Mouse (Mus musculus) cerebellum, postnatal 25 days (tissue): Measurements from ENCODE around the gene Serpinb6b.
"Not testable (repeated sequence)": the region's sequence is repeated elsewhere in the genome, so short reads cannot be mapped to it uniquely, and the experiment has no call there.

Experiments
- DNase-seq, 2 experiments: peaks; one replicate each; pipeline ENCODE4 v3.0.0; 2021; ENCODE audit warnings: mixed read lengths in 2 of 2

Serpinb6b gene

DNA sequence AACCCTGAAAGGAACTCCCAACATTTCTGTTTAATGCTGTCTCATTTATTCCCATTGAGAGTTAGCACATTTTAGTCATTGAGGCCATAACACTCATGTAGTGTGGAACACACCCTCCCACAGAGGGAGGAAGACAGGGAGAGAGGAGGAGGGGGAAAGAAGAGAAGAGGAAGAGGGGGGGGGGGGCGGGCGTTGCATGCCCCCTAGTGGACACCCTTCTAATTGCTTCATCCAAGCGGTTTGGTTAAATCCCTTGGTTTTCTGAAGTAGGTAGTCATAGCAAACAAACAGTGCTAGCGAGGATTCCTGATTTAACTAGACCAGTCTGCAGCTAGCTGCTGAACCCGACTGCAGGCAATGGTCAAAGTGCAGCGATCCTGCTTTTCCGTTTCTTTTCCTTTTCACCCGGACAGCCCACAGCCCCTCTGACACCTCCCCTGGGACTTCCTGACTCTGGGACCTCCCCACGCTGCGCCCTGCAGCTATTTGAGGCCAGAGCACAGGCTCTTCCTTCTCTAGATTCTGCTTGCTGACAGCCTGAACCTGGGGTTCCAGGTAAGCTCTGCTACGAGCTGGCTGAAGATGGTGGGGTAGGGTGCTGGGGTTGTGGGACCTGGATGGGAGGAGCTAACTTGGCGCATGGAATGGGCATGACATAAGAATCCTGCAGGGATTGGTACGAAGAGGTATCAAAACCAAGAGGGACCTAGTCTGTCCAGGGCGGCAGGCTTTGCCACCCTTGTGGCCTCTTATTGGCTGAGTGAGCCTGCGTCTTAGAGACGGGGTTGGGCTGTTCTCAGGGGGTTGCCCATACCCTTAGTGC is at the start of gene Serpinb6b:
TSS of gene Serpinb6b (plus strand) at position 221 of the 823 bp plus-strand sequence.
- peak in 1 of 2 experiments; percentile 3 for DNase-seq

DNA sequence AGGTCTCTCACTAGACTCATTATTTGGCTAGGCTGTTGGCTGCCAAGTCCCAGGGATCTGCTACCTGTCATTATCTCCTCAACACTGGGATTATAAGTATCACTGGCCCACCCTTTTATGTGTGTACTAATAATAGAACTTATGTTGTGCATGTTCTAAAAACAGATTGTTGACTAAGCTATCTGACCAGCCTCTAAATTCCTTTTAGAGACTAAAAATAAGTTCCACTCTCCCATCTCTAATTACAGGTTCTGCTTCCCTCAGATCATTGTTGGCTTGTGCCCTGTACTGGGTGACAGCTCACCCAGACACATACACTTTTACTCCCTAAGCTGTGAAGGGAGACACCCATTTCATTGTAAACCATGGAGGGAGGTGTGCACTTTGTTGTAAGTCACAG is 42.4 kb upstream of the Serpinb6b start:
- no peak for DNase-seq

DNA sequence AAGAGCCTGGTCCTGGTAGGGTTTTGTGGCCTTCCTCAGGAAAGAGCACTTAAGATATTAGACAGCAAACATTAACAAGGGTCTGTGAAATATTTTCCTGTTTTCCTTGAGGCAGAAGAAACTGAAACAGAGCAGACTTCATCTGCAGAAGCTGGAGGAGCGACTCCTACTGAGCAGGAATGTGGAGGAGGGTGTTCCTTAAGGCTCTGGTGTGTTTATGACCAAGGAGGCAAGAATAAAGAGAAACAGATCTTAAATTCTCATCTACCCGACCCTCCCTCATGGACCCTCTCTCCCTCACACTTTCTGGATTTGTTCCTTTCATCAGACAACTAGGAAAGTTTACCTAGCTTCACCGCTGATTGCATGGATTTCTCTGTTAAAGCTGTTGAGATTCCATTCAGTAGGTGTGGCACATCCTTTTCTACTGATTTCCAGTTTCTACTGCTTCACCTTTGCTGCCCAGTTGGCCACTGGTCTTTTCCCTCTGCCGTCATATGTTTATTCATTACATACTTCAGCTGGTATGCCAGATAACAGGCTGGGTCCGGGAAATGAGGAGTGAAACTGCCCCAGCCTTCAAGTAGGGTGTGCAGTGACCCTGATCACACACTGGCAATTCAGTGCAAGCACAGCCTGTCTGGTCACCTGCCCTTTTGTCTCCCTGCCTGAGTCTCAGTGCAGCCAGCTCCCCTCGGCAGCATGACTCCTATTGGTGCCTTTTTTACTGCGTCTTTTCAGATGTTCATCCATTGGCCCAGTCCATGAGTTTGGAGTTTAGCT is 40.2 kb upstream of the Serpinb6b start:
- no peak for DNase-seq

DNA sequence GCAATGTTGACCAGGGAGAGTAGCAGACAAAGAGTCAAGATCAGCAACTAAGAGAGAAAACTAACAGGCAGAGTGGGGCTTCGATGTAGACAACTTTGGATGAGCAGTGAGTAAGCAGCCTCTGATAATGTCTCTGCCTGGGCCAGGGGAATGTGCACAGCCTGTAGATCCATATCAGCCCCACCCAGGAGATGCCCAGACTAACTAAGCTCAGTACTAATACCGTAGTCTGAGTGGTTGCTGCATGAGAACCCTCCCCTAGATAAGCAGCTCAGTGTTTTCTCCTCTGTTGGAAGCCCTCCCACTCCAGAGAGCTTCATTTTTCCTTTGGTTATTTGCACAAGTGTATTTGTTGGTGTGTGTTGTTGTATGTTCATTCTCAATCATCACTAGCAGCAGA is 38.3 kb upstream of the Serpinb6b start:
- DNase-seq: no peak

DNA sequence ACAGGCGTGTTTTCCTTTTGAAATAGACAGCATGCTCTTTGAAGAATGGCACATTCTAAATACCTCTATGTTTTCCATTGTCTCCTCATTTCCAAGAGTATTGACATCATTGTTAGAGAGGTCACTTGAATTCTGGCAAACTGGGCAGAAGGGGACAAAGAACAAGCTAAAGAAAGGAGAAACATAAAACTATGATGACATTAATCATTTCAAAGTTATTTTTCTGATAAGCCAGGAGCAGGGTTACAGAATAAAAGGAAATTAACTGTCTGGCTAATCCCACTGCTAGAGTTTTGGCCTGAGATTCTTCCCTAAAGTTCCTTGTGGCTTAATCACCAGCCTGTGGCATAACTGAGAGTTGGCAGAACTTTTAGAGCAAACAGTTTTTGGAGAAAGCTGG is 37.8 kb upstream of the Serpinb6b start:
- no peak for DNase-seq

DNA sequence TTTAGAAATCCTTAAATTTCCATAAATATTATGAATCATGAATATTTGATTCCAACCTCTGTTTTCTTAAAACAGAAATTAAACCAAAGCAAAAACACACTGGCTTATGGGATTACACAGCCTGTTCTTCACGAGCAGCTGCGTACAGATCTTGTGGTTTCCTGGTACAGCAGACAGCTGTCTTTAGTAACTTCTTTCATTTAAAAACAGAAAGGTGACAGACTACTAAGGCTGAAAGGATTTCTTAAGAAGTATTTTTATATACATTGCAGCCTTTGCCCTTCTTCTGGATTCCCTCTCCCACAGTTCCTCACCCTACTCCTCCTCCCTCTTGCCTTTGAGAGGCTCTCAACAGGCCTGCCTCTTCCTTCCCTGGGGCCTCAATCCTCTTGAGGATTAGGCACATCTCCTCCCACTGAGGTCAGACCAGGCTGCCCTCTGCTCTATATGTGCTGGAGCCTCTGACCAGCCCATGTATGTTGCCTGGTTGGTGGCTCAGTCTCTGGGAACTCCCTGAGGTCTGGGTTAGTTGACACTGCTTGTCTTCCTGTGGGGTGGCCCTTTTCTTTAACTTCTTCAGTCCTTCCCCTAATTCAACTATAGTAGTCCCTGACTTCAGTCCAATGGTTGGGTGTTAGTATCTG is 35.8 kb upstream of the Serpinb6b start:
- DNase-seq: no peak

DNA sequence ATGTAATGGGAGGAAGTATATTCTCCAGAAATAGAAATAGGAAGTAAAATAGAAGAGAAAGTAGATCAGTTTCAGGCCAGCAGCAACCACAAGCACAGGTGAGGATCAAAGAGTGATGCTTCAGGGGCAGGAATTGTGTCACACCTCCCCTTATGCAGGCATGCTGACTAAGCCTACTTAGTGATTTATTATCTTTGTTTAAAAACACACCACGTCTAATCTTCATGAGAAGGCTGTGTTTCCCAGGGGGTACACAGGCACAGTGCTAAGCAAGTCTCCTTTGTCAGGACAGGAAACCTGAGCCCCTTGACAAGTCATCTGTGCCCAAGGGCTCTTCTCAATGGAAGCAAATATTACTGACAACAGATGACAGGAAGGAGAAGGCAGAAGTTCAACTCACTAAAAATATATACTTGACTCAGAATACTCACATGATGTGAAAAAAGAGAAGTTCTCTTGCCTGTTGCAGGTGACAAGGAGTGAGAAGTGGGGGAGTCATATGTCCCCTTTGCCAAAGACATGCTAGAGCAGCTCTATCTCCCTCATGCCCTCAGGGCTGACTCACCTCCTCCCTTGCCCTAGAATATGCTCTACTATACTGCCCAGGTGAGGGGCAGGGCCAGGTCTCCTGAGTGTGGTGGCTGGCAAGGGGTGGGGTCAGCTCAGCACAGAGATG is 30.2 kb upstream of the Serpinb6b start:
- DNase-seq: no peak

DNA sequence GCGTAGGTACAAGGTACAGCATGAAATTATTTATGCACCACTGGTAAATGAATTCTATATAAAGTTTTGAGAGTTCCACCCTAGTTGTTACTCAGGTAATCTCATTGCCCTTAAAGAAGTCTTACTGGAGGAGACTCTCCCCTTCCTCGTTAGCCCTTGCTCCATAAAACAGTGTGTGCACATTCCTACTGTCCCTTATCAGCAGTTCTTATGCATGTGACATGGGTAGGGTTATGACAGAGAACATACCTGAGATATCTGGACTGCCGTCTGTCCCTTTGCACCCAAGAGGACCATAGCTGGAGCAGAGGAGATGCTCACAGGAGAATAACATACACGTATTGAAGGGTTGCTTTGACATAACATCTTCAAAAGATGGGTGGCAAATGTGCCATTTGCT is 26.7 kb upstream of the Serpinb6b start:
- not testable (repeated sequence) for DNase-seq

DNA sequence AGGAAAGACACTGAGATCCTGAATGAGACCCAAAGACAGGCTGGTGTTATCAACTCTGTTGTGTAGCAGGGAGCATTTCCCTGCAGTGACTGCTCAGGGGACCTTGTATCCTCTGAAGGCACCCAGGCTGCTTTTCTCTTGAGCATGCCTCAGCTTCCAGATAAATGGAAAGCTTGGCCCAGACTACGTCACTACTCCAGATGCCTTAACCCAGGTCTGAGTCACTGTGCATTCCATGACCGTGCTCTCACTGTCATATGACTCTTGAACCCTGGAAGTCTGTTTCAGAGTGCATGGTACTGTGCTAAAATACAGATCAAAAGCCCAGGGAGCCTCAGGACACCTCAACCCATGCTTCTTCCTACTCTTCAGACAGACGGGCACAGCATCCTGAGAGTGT is 25.8 kb upstream of the Serpinb6b start:
- DNase-seq: not testable (repeated sequence)

DNA sequence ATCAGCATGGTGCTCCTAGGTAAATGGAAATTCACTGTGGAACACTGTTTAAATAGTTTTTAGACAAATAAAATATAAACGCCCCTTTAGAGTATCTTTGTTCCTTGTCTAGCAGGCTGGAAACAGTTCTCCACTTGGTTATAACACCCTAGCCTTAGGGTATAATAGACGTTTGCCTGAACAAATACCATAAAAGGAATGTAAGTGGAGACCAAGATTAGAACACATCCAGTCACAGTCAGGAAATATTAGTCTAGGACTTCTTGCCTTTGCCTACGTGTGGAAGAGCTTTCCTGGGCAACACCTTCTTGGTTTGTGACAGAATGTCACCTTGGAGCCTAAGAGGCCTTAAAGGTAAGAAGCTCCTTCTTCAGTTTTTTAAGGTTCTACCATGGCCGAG is 8.5 kb upstream of the Serpinb6b start:
- no peak for DNase-seq

DNA sequence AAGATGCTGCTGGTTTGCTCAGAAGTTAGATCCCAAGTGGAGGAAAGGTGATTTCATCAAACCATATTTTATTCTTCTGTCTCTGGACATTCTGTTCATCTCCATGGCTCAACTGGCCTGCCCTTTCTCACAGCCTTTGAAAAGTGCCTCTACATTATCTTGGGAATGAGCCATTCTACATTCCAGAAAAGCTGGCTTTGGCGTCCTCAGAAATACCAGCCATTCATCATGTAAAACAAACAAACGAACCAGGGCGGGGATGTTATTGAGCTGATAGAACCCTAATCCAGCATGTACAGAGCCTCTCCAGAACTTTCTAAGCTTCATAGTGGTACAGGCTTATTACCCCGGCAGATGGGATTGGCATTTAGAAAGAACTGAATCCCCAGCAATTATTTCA is 7.1 kb upstream of the Serpinb6b start:
- DNase-seq: no peak

DNA sequence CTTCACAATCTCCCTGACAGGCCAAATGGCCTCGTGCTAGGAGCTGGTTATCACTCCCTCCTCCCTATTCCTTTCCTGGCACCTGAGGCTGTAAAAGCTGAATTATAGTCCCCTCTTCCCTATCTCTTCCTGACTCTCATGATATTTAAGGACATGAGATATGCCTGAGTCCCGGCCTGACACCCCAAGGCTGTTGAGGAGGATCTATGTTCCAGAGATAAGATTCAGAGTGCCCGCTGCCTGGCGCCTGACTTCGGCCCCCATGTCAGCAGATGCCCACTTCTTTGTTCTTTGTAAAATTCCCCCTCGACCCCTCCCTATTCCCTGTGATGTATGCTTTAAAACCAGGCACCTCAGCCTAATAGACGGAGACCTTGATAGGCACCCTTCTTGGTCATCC is 6.5 kb upstream of the Serpinb6b start:
- DNase-seq: not testable (repeated sequence)

DNA sequence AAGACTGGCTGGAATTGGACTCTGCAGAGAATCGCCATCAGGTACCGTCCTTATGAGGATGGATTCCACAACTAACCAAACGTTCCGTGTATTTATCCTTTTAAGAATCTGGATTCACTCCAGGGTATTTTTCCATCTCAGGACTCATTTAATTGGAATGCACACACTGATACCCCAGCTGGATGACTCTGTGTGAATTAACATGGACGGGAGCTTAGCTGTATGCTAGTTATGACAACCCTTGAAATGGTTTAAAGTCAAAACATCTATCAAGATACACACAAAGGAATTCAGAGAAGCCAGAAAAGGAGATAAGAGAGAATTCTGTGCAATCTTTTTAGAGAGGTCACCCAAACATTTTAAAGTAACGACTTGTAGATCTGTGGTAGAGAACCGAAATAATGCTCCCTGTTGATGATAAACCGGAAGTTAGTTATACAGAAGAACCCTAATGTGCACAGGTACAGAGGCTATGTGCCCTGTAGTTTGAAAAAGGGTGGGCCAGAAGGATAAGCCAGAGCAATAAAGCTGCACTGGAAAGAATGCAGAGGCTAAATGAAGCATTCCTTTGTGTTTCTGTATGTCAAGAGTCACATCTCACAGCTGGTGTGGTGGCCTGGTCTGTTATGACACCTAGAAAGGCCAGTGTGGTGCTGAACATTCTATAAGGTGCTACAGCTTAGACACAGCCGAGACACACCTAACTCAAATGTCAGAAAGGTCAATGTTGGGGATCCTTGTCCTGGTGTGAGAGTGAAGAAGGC is 837 bp upstream of the Serpinb6b start:
- no peak for DNase-seq

DNA sequence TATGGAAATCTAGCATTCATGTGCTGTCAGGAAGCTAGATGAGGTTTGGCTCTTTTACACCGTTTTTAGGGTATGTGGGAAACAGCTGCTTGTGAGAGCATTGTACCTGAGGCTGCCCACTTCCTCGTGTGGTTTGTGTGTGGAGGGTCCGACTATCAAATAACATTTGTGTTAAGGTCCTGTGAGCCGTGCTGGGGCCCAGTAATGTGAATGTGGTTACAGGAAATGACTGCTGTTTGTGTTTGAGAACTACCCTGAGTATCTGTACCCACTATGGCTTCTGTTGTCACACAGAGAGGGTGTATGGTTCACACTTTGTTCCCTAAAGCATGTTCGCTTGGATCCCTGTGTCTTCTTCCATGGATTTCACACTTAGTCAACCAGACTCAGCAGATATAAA is 1.1 kb downstream of the Serpinb6b start:
- no peak for DNase-seq

DNA sequence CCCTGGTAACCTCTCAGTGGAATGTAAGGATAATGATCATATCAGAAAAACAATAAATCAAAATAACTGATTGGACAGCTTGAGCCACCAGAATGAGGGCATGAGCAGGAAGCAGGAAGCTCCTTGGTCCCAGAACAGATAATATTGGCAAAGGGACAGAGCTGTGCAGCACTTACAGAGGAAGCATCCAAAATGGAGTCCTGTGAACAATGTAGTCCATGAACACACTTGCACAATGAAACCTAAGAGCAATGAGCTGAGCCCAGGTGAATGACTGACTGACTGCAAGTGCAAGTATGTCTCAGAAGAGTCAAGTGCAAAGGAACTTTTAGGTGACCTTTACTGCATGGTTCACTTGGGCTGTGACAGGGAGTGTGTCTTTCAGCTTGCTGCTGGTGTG is 2.2 kb downstream of the Serpinb6b start:
- no peak for DNase-seq

DNA sequence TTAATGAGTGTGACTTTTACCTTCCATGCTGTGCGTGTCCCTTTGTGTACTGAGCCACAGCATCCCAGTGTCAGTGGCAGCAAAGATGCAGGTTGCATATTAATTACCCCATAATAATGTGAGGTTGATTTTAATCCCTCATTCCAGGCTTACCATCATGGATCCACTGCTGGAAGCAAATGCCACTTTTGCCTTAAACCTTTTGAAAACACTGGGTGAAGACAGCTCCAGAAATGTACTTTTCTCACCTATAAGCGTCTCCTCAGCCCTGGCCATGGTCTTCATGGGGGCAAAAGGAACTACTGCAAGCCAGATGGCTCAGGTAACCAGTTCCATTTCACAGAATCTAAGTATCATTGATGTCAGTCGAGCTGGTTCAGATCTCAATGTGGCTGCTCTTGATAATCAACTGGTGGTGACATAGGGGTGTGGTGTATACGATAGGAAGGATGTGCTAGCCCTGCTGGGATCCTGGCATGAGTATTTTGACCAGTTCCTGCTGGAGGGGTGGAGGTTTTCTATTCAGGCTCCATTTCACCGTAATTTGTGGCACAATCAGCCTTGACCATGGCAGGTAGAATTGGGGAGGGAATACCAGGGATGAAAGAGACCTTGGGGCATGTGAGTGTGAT is 3.5 kb downstream of the Serpinb6b start:
- DNase-seq: no peak

DNA sequence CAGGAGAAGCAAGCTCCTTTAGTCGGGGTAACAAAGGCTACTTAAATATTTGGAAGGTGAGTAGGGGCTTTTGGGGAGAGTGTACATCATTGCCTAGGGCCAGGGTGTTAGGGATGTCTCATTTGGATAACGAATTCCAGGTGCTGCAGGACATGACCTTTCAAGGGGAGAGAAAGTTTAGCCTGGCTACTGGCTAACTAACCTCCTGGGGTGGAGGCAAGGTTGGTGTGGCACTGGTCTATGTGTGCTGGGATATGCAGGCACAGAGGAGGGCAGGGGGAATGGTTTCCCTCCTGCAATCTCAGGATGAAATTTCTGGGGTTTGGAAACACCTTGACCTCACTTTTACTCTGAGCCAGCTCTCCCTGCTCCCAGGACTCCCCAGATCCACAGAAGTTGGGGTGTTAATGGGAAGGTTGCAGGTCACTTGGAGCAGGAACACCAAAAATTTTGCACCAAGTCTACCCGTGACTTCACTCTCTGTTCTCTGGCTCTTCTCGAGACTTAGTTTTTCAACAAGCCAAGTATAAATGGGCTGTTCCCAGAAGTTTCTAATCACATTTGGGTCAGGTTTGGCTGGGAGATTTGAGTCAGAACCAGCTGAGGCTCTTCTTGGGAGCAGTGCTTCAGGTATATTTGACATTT is 4.1 kb downstream of the Serpinb6b start:
- no peak for DNase-seq

DNA sequence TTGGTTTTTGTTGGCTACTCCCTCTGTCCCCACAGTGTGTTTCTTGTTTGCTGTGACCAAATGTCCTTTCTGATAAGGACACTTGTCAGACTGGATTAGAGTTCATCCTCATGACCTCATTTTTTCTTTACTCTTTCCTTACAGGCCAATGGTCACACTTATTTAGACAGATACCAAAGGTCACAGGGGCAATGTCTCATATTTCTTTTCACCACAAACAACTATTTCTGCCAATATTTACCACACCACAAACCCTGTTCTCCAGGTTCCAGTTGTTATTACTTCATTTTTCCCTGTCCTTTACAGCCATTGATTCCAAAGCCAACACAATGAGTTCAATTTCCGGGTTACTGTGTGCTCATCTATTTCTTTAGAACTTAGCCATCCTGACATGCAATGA is 4.6 kb downstream of the Serpinb6b start:
- no peak for DNase-seq

DNA sequence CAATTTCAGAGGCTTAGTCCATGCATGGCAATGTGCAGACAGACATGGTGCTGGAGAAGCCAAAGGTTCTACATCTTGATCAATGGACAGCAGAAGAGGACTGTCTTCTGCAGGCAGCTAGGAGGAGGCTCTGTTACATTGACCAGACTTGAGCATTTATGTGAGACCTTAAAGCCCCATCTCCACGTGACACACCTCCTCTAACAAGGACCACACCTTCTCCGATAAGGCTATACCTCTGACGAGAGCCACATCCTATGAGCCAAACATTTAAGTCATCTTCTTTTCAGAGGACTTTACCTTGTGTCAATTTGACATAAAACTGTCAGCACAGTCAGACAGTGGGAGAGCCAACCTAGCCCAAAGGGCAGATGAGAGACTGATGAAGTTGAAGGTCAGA is 5.8 kb downstream of the Serpinb6b start:
- no peak for DNase-seq

DNA sequence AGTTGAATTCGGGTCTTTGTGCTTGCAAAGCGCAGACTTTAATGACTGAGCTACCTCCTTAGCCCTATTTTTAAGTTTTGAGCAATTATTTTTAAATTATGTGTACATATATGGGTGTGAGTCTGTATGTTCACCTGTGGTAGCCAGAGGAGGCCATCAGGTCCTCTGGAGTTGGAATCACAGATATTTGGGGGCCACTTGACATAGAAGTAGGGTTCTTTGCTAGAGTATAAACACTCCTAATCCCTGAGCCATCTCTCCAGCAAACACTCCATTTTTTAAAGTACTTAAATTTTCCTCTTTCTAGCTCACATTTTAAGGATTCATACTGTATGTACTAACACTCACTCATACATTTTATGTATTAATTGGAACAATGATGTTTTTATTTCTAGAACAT is 9.3 kb downstream of the Serpinb6b start:
- DNase-seq: no peak

DNA sequence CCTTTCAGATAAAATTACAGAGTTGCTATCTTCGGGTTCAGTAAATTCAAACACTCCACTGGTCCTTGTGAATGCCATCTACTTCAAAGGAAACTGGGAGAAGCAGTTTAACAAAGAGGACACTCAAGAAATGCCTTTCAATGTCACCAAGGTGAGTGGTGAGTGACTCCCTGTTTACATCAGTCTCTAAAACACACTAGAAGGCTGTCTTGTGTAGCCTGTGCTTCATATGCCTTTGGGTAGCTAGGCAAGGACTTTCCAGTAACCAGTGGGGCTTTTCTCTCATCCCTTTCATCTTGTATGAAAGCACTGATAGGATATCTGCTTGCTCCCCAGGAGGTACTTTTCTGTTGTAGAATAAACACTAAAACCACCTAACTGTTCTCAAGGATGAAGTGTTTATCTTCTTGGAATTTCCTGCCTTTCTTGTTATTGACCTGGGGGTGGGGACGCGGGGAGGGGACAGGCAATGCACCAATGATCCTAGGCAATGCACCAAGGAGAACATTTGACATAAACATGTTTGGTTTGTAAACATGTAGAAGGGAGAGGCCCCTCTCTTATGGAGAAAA is 10.0 kb downstream of the Serpinb6b start:
- no peak for DNase-seq
